Mouse (Mus musculus): ENCODE results near the gene 0610010F05Rik.

Gene 0610010F05Rik

GRCm38 (mm10) chr11:23565761-23566160 lies 67.7 kb downstream of the 0610010F05Rik start:
- peak; percentile 84 for DNase-seq (ENCODE audit: low read depth, low spot score)

GRCm38 (mm10) chr11:23557039-23557630 lies 76.3 kb downstream of the 0610010F05Rik start:
- DNase-seq (ENCODE audit: low read depth, low spot score): peak; percentile 63

- DNase-seq (ENCODE audit: low read depth, low spot score): no peak
Observed at GRCm38 (mm10) chr11:23537446-23537845, 96.0 kb downstream of the 0610010F05Rik start.

GRCm38 (mm10) chr11:23520473-23521205 lies 112.8 kb downstream of the 0610010F05Rik start, which contains the start of gene 1700093K21Rik:
Gene 1700093K21Rik (minus strand): TSS chr11:23521155.
- peak; percentile 94 for DNase-seq (ENCODE audit: low read depth, low spot score)

GRCm38 (mm10) chr11:23518981-23519380 lies 114.5 kb downstream of the 0610010F05Rik start:
- no peak for DNase-seq (ENCODE audit: low read depth, low spot score)

- DNase-seq (ENCODE audit: low read depth, low spot score): no peak
Observed at GRCm38 (mm10) chr11:23515315-23515714, 118.1 kb downstream of the 0610010F05Rik start.
